Mouse (Mus musculus) hematopoietic multipotent progenitor cell, adult 10-12 weeks (in vitro differentiated cells): ENCODE results near the gene Bdh1. TPM values are rescaled to one million over a fixed set of nuclear protein-coding genes. Genes with fewer than 3 reads are reported as not detected.

Experiments
- polyA plus RNA-seq: library from polyadenylated mRNA; stranded (reverse); fragments of >175 nt; gene quantifications from 2 replicates; pipeline ENCODE4 v1.2.3, GENCODE M21; 2012; ENCODE audit warnings: low replicate concordance

The Bdh1 gene
- polyA plus RNA-seq: 8.3 and 31.0 TPM in 2 replicates

DNA sequence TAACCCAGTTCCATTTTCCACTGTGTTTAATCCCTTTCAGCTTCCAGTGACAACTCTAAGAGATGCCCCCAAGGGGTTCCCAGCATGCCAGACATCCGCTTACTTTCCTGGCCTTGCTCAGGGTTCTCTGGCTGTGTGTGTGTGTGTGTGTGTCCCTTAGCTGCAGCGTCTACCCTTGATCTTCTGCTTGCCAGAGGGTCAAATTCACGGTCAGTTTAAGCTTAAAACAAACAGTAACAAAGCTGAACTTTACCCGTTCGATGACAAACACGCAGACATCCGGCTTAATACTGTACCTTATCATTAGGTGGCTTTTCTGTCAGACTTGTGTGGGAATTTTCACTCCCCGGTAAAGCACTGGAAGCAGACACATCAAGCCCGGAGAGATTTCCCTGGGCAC lies at the start of gene Bdh1:
Gene Bdh1 (plus strand): TSS at position 281 of the 400 bp plus-strand sequence.

Other genes starting within 250 kb of the Bdh1 start
- 10.7 TPM in 2 replicates for gene Acap2, start 221.0 kb upstream of the Bdh1 start, polyA plus RNA-seq
- gene Ppp1r2, start 147.0 kb upstream of the Bdh1 start, polyA plus RNA-seq: 43.4 and 132 TPM in 2 replicates
- gene Apod, start 107.5 kb upstream of the Bdh1 start, polyA plus RNA-seq: not detected in 2 replicates
- 9.3 and 15.9 TPM in 2 replicates for gene Dlg1, start 241.2 kb downstream of the Bdh1 start, polyA plus RNA-seq